Mouse (Mus musculus): Measurements from ENCODE around the gene Mms22l.
A peak's percentile ranks its signal among the peaks of the same experiment; 100 is the strongest.

DNA sequence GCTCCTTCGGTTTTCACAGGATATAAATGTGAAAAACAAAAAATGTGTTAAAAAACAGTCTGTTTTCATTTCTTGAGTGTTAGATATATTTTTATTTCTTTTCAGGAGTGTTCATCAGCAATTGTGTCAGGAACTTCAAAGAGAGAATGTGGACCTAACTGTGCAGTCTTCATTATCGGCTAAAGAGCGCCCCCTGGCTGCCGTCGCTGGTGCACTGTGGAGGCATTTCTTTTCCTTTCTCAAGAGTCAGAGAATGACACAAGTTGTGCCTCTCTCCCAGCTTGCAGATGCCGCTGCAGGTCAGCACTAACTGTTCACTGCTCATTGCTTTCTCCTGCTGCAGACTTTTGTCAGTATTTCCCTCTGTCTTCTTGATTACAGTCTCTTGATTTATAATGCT lies 78.0 kb downstream of the Mms22l start:
- TF ChIP-seq CTCF (IDR thresholded peaks at IDR 0.05; ENCODE audit: extremely low read depth, insufficient read length, insufficient replicate concordance, low read depth, low read length) (peak; percentile 94; the same call in 1 of the 2 replicates), POLR2A (IDR thresholded peaks at IDR 0.05; ENCODE audit: low read depth, low read length) (no peak)
